Mouse (Mus musculus): ENCODE results near the gene Fam172a. TPM values are rescaled to one million over a fixed set of nuclear protein-coding genes. Genes with fewer than 3 reads are reported as not detected.

Fam172a gene
- total and polyA plus RNA-seq, 2 experiments from 2014 or later = 22.1 to 37.6 TPM

DNA sequence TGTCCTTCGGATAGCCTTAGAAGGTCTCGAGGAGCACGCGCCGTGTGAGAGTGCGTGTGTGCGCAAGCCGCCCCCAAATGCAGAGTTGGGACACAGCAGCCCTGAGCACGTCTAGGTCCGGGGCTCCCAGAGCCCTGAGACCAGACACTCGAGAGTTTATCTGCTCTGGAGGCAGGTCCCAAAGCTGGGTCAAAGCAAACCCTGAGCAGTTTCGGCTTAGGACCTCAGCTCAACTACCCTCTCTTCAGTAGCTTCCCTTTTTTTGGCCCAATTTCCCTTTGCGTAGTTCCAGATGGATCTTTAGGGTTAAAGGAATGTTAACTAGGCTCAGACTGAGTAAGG lies 508.9 kb downstream of the Fam172a start:
- no peaks in the 10 kb centered on the region for H3K27me3 ChIP-seq (ENCODE audit: insufficient read depth, low read length)
- peak overlapping the region; percentile 42 for H3K4me3 ChIP-seq (ENCODE audit: low read length)
- H3K9ac ChIP-seq (replicated peaks; ENCODE audit: low read length) = peak overlapping the region; percentile 52
- DNase-seq (ENCODE audit: low spot score) (no peak), ATAC-seq (peak; percentile 33)
- peak overlapping the region; percentile 75 for H3K27ac ChIP-seq
- no peak for TF ChIP-seq CTCF (IDR thresholded peaks at IDR 0.05; ENCODE audit: low read depth)
- peaks cover 11% of the 10 kb centered on the region; the same call in 1 of the 2 replicates for H3K4me1 ChIP-seq (ENCODE audit: insufficient read depth, low read length)
- no peaks in the 10 kb centered on the region for H3K36me3 ChIP-seq (ENCODE audit: insufficient read depth, low read length)
- no peaks in the 10 kb centered on the region for H3K9me3 ChIP-seq (ENCODE audit: low read length)
- 11% methylated on average over 13 of the region's 13 CpGs for WGBS
- peak overlapping the region; percentile 94 for H3K4me2 ChIP-seq (ENCODE audit: low read depth, low read length)

GRCm38 (mm10) chr13:78211231-78212010 lies 509.6 kb downstream of the Fam172a start:
- no peak for TF ChIP-seq CTCF (IDR thresholded peaks at IDR 0.05; ENCODE audit: low read depth)
- no peak for DNase-seq (ENCODE audit: low spot score)
- Histone ChIP-seq H3K27me3 (ENCODE audit: insufficient read depth, low read length) (no peaks in the 10 kb centered on the region), H3K4me2 (ENCODE audit: low read depth, low read length) (peak overlapping the region; percentile 94), H3K4me3 (ENCODE audit: low read length) (no peak overlapping the region), H3K9ac (replicated peaks; ENCODE audit: low read length) (no peak overlapping the region), H3K36me3 (ENCODE audit: insufficient read depth, low read length) (no peaks in the 10 kb centered on the region), H3K4me1 (ENCODE audit: insufficient read depth, low read length) (peaks cover 11% of the 10 kb centered on the region; the same call in 1 of the 2 replicates), H3K9me3 (ENCODE audit: low read length) (no peaks in the 10 kb centered on the region), H3K27ac (0 out of 2 replicates have a peak overlapping the region, but pooled peaks have one; percentile 75)
- no peak for ATAC-seq
- WGBS = 45% methylated on average over 14 of the region's 14 CpGs

DNA sequence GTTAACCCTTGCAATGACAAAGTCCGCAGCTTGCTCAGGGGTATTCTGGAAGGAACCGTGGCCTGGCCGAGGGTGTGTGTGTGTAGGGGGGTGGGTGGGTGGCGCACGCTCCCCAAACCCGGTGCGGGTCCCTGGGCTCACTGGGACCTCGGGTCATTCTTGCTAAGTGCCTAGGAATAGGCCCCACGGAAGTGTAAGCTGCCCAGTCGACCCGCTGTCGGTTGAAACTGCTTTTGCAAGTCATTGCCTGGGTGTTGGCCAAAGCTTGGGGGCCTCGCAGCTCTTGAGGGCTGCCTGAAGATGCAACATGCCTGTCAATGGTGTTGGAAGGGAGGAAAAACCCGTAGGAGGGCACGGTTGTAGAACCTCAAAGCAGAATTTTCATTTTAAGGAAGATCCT lies 510.3 kb downstream of the Fam172a start:
- ATAC-seq (no peak), DNase-seq (ENCODE audit: low spot score) (no peak)
- Histone ChIP-seq H3K4me1 (ENCODE audit: insufficient read depth, low read length) (peaks cover 11% of the 10 kb centered on the region; the same call in 1 of the 2 replicates), H3K27me3 (ENCODE audit: insufficient read depth, low read length) (no peaks in the 10 kb centered on the region), H3K36me3 (ENCODE audit: insufficient read depth, low read length) (no peaks in the 10 kb centered on the region), H3K4me3 (ENCODE audit: low read length) (no peak overlapping the region), H3K9ac (replicated peaks; ENCODE audit: low read length) (no peak overlapping the region), H3K27ac (no peak overlapping the region), H3K9me3 (ENCODE audit: low read length) (no peaks in the 10 kb centered on the region), H3K4me2 (ENCODE audit: low read depth, low read length) (no peak overlapping the region)
- 47% methylated on average over 15 of the region's 15 CpGs for WGBS
- TF ChIP-seq CTCF (IDR thresholded peaks at IDR 0.05; ENCODE audit: low read depth) = no peak

- no peak overlapping the region for H3K4me2 ChIP-seq (ENCODE audit: low read depth, low read length)
- no peak for DNase-seq (ENCODE audit: low spot score)
- 58% methylated on average over 2 of the region's 2 CpGs for WGBS
- no peaks in the 10 kb centered on the region for H3K36me3 ChIP-seq (ENCODE audit: insufficient read depth, low read length)
- no peaks in the 10 kb centered on the region for H3K27me3 ChIP-seq (ENCODE audit: insufficient read depth, low read length)
- H3K9me3 ChIP-seq (ENCODE audit: low read length) = no peaks in the 10 kb centered on the region
- peaks cover 7% of the 10 kb centered on the region; the same call in 1 of the 2 replicates for H3K4me1 ChIP-seq (ENCODE audit: insufficient read depth, low read length)
- no peak overlapping the region for H3K4me3 ChIP-seq (ENCODE audit: low read length)
- no peak for ATAC-seq
- H3K27ac ChIP-seq = no peak overlapping the region
- no peak overlapping the region for H3K9ac ChIP-seq (replicated peaks; ENCODE audit: low read length)
- TF ChIP-seq CTCF (IDR thresholded peaks at IDR 0.05; ENCODE audit: low read depth) = no peak
Measured at GRCm38 (mm10) chr13:78213155-78213554, 511.3 kb downstream of the Fam172a start.

- H3K9ac ChIP-seq (replicated peaks; ENCODE audit: low read length) = no peak overlapping the region
- H3K9me3 ChIP-seq (ENCODE audit: low read length) = no peaks in the 10 kb centered on the region
- no peaks in the 10 kb centered on the region for H3K36me3 ChIP-seq (ENCODE audit: insufficient read depth, low read length)
- H3K27ac ChIP-seq = no peak overlapping the region
- TF ChIP-seq CTCF (IDR thresholded peaks at IDR 0.05; ENCODE audit: low read depth) = no peak
- ATAC-seq = no peak
- no peak for DNase-seq (ENCODE audit: low spot score)
- no peak overlapping the region for H3K4me2 ChIP-seq (ENCODE audit: low read depth, low read length)
- WGBS = 22% methylated on average over 2 of the region's 2 CpGs
- H3K4me1 ChIP-seq (ENCODE audit: insufficient read depth, low read length) = peaks cover 5% of the 10 kb centered on the region; the same call in 1 of the 2 replicates
- H3K27me3 ChIP-seq (ENCODE audit: insufficient read depth, low read length) = no peaks in the 10 kb centered on the region
- no peak overlapping the region for H3K4me3 ChIP-seq (ENCODE audit: low read length)
Measured at GRCm38 (mm10) chr13:78215223-78215622, 513.4 kb downstream of the Fam172a start.
